Mouse (Mus musculus): ENCODE measurements around the gene Rflnb. TPM values are rescaled to one million over a fixed set of nuclear protein-coding genes. Genes with fewer than 3 reads are reported as not detected.

The Rflnb gene
- polyA plus RNA-seq (2012; rRNA removed), result 0.92 and 1.3 TPM in 2 replicates
- 1.9 and 2.3 TPM in 2 replicates for polyA plus RNA-seq (2014; fragmentation: Nextera tagmentation; extraction: Ambion mirVana)

- H3K4me1 ChIP-seq (replicated peaks; ENCODE audit: control insufficient read depth in 2 of 2, insufficient read depth in 2 of 2, low read length in 1 of 2), result peaks cover 0 to 5% of the 10 kb centered on the region in 2 experiments; a peak in 2 of 4 replicates
- H3K9me3 ChIP-seq (ENCODE audit: control insufficient read depth, low read length), result no peaks in the 10 kb centered on the region
- H3K27ac ChIP-seq, result no peak within 1 kb of the TSS
- no peak for TF ChIP-seq CTCF (IDR thresholded peaks at IDR 0.05; ENCODE audit: low read depth)
- TF ChIP-seq EP300 (IDR thresholded peaks at IDR 0.05; ENCODE audit: low read depth), result no peak
- peak within 1 kb of the TSS; percentile 52 to 62 for H3K4me3 ChIP-seq (ENCODE audit: insufficient read depth in 1 of 2, low read depth in 2 of 2, low read length in 2 of 2)
- ATAC-seq (ENCODE audit: insufficient read depth), result peak; percentile 83
- peak; percentile 38 to 50 (median 41) for DNase-seq (ENCODE audit: low read depth in 3 of 3, low spot score in 3 of 3)
- H3K36me3 ChIP-seq (replicated peaks; ENCODE audit: control insufficient read depth, insufficient read depth, low read depth), result no peaks in the 10 kb centered on the region
- peaks cover 25% of the 10 kb centered on the region for H3K27me3 ChIP-seq (ENCODE audit: control insufficient read depth, insufficient read depth, low read length)
- peak within 1 kb of the TSS; percentile 76 for H3K4me2 ChIP-seq (ENCODE audit: low read depth)
- peak within 1 kb of the TSS; percentile 23 for H3K9ac ChIP-seq (replicated peaks)
- WGBS (ENCODE audit: insufficient replicate concordance), result under 1% methylated on average over 111 of the region's 112 CpGs
These were observed at the start of gene Rflnb for GRCm38 (mm10) chr11:76027139-76028071. TSS of gene Rflnb (minus strand) at chr11:76027782.

GRCm38 (mm10) chr11:76077341-76077740, 49.8 kb upstream of the Rflnb start:
- H3K9me3 ChIP-seq (ENCODE audit: control insufficient read depth, low read length), result no peaks in the 10 kb centered on the region
- no peak overlapping the region for H3K9ac ChIP-seq (replicated peaks)
- TF ChIP-seq EP300 (IDR thresholded peaks at IDR 0.05; ENCODE audit: low read depth), result no peak
- TF ChIP-seq CTCF (IDR thresholded peaks at IDR 0.05; ENCODE audit: low read depth), result no peak
- ATAC-seq (ENCODE audit: insufficient read depth) (no peak), DNase-seq (ENCODE audit: low read depth in 3 of 3, low spot score in 3 of 3) (no peak)
- no peaks in the 10 kb centered on the region for H3K4me1 ChIP-seq (replicated peaks; ENCODE audit: control insufficient read depth in 2 of 2, insufficient read depth in 2 of 2, low read length in 1 of 2)
- 73% methylated on average over 6 of the region's 6 CpGs for WGBS (ENCODE audit: insufficient replicate concordance)
- H3K27ac ChIP-seq, result no peak overlapping the region
- no peak overlapping the region for H3K4me2 ChIP-seq (ENCODE audit: low read depth)
- no peak overlapping the region for H3K4me3 ChIP-seq (ENCODE audit: insufficient read depth in 1 of 2, low read depth in 2 of 2, low read length in 2 of 2)
- no peaks in the 10 kb centered on the region for H3K27me3 ChIP-seq (ENCODE audit: control insufficient read depth, insufficient read depth, low read length)
- no peaks in the 10 kb centered on the region for H3K36me3 ChIP-seq (replicated peaks; ENCODE audit: control insufficient read depth, insufficient read depth, low read depth)

GRCm38 (mm10) chr11:76074296-76075093, 46.9 kb upstream of the Rflnb start:
- TF ChIP-seq EP300 (IDR thresholded peaks at IDR 0.05; ENCODE audit: low read depth) (no peak), CTCF (IDR thresholded peaks at IDR 0.05; ENCODE audit: low read depth) (no peak)
- Histone ChIP-seq H3K4me2 (ENCODE audit: low read depth) (no peak overlapping the region), H3K9ac (replicated peaks) (no peak overlapping the region), H3K4me3 (ENCODE audit: insufficient read depth in 1 of 2, low read depth in 2 of 2, low read length in 2 of 2) (no peak overlapping the region), H3K9me3 (ENCODE audit: control insufficient read depth, low read length) (no peaks in the 10 kb centered on the region), H3K4me1 (replicated peaks; ENCODE audit: control insufficient read depth in 2 of 2, insufficient read depth in 2 of 2, low read length in 1 of 2) (no peaks in the 10 kb centered on the region), H3K27me3 (ENCODE audit: control insufficient read depth, insufficient read depth, low read length) (no peaks in the 10 kb centered on the region), H3K36me3 (replicated peaks; ENCODE audit: control insufficient read depth, insufficient read depth, low read depth) (no peaks in the 10 kb centered on the region), H3K27ac (no peak overlapping the region)
- WGBS (ENCODE audit: insufficient replicate concordance), result 67% methylated on average over 11 of the region's 11 CpGs
- DNase-seq (ENCODE audit: low read depth in 3 of 3, low spot score in 3 of 3) (no peak), ATAC-seq (ENCODE audit: insufficient read depth) (no peak)

GRCm38 (mm10) chr11:76069816-76070215, 42.2 kb upstream of the Rflnb start:
- ATAC-seq (ENCODE audit: insufficient read depth) (no peak), DNase-seq (ENCODE audit: low read depth in 3 of 3, low spot score in 3 of 3) (no peak)
- Histone ChIP-seq H3K27ac (no peak overlapping the region), H3K4me1 (replicated peaks; ENCODE audit: control insufficient read depth in 2 of 2, insufficient read depth in 2 of 2, low read length in 1 of 2) (no peaks in the 10 kb centered on the region), H3K4me3 (ENCODE audit: insufficient read depth in 1 of 2, low read depth in 2 of 2, low read length in 2 of 2) (no peak overlapping the region), H3K36me3 (replicated peaks; ENCODE audit: control insufficient read depth, insufficient read depth, low read depth) (no peaks in the 10 kb centered on the region), H3K9ac (replicated peaks) (no peak overlapping the region), H3K9me3 (ENCODE audit: control insufficient read depth, low read length) (no peaks in the 10 kb centered on the region), H3K4me2 (ENCODE audit: low read depth) (no peak overlapping the region), H3K27me3 (ENCODE audit: control insufficient read depth, insufficient read depth, low read length) (no peaks in the 10 kb centered on the region)
- WGBS (ENCODE audit: insufficient replicate concordance), result 79% methylated on average over 6 of the region's 6 CpGs
- no peak for TF ChIP-seq EP300 (IDR thresholded peaks at IDR 0.05; ENCODE audit: low read depth)
- no peak for TF ChIP-seq CTCF (IDR thresholded peaks at IDR 0.05; ENCODE audit: low read depth)
